Mouse (Mus musculus) spleen, adult 2 months (tissue): Measurements from ENCODE around the gene Tbck. TPM values are rescaled to one million over a fixed set of nuclear protein-coding genes. Genes with fewer than 3 reads are reported as not detected.

Experiments
- DNase-seq, 2 experiments: peaks; one replicate each; pipeline versions ENCODE4 v3.0.0 to v3.0.0-alpha.2; 2012 to 2021; ENCODE audit warnings: low spot score in 2 of 2, low read depth in 1 of 2
- H3K27ac ChIP-seq: fragments of 200-500 bp; 2 replicates; pipeline ENCODE4 v1.5.1; 2012; ENCODE audit warnings: low read length, inconsistent platforms; ENCODE audit not compliant: insufficient read depth
- H3K27me3 ChIP-seq: fragments of 200-500 bp; 2 replicates; pipeline ENCODE4 v1.6.1; 2012; ENCODE audit warnings: mild to moderate bottlenecking, moderate library complexity, low read length, inconsistent platforms; ENCODE audit not compliant: control insufficient read depth, insufficient read depth
- H3K36me3 ChIP-seq: fragments of 200-500 bp; 2 replicates; pipeline ENCODE4 v1.6.1; 2012; ENCODE audit warnings: mild to moderate bottlenecking, low read length, inconsistent platforms; ENCODE audit not compliant: control insufficient read depth, insufficient read depth
- H3K4me1 ChIP-seq: fragments of 200-500 bp; 2 replicates; pipeline ENCODE4 v1.6.1; 2011; ENCODE audit warnings: inconsistent platforms; ENCODE audit not compliant: control insufficient read depth, insufficient read depth, insufficient read length
- H3K4me3 ChIP-seq: fragments of 200-500 bp; 2 replicates; pipeline ENCODE4 v1.5.1; 2011; ENCODE audit warnings: mild to moderate bottlenecking, inconsistent platforms; ENCODE audit not compliant: insufficient read depth, insufficient read length; ENCODE audit errors: extremely low read depth
- CTCF ChIP-seq: fragments of 200-500 bp; IDR thresholded peaks from 2 replicates; pipeline ENCODE4 v1.5.1; 2011; ENCODE audit warnings: mild to moderate bottlenecking, inconsistent platforms; ENCODE audit not compliant: insufficient read depth, insufficient read length, insufficient replicate concordance; ENCODE audit errors: extremely low read depth
- POLR2A ChIP-seq: fragments of 200-500 bp; IDR thresholded peaks from 2 replicates; pipeline ENCODE4 v1.6.1; 2011; ENCODE audit warnings: low read depth, low read length, inconsistent platforms
- WGBS: fragments of 180-500 bp; shearing (Covaris S2); methylation state at CpG from one replicate; pipeline ENCODE4 v1.1.7; 2018; 5-methylcytosine and 5-hydroxymethylcytosine counted together
- polyA plus RNA-seq: library from polyadenylated mRNA; depleted of rRNA; stranded (reverse); fragments of >200 nt; gene quantifications from 2 replicates; pipeline ENCODE4 v1.2.3, GENCODE M21; 2012

Tbck gene
- polyA plus RNA-seq, 1 experiment: 2.8 TPM

GRCm38 (mm10) chr3:132653959-132654358, 30.0 kb upstream of the Tbck start:
- Histone ChIP-seq H3K4me1 (no peaks in the 10 kb centered on the region), H3K27me3 (no peaks in the 10 kb centered on the region), H3K4me3 (no peak overlapping the region), H3K36me3 (peaks cover 1% of the 10 kb centered on the region), H3K27ac (no peak overlapping the region)
- no peak for DNase-seq
- no peak for TF ChIP-seq CTCF
- 93% methylated on average over 7 of the region's 7 CpGs for WGBS

- Histone ChIP-seq H3K4me3 (no peak overlapping the region), H3K27ac (no peak overlapping the region), H3K27me3 (no peaks in the 10 kb centered on the region), H3K36me3 (peaks cover 7% of the 10 kb centered on the region), H3K4me1 (no peaks in the 10 kb centered on the region)
- no peak for DNase-seq
- TF ChIP-seq POLR2A (no peak), CTCF (no peak)
- whole genome bisulfite sequencing: 87% methylated on average over 2 of the region's 2 CpGs
Measured at GRCm38 (mm10) chr3:132655955-132656354, 28.0 kb upstream of the Tbck start.

GRCm38 (mm10) chr3:132677494-132677893, 6.5 kb upstream of the Tbck start:
- no peaks in the 10 kb centered on the region for H3K27me3 ChIP-seq
- 80% methylated on average over 2 of the region's 2 CpGs for WGBS
- no peak for DNase-seq
- H3K27ac ChIP-seq: no peak overlapping the region
- H3K36me3 ChIP-seq: peaks cover 9% of the 10 kb centered on the region
- H3K4me1 ChIP-seq: no peaks in the 10 kb centered on the region
- no peak overlapping the region for H3K4me3 ChIP-seq
- TF ChIP-seq CTCF: no peak
- no peak for TF ChIP-seq POLR2A

GRCm38 (mm10) chr3:132684231-132684928, 436 bp downstream of the Tbck start, which contains the start of gene Aimp1:
TSS of gene Aimp1 (minus strand) at chr3:132684370.
- Histone ChIP-seq H3K4me1 (peaks cover 2% of the 10 kb centered on the region; the same call in 1 of the 2 replicates), H3K36me3 (peaks cover 4% of the 10 kb centered on the region), H3K4me3 (peak within 1 kb of the TSS; percentile 74), H3K27ac (peak within 1 kb of the TSS; percentile 89), H3K27me3 (no peaks in the 10 kb centered on the region)
- no peak for TF ChIP-seq POLR2A
- no peak for TF ChIP-seq CTCF
- WGBS: 1% methylated on average over 27 of the region's 27 CpGs
- DNase-seq: no peak

GRCm38 (mm10) chr3:132701368-132701767, 17.4 kb downstream of the Tbck start:
- Histone ChIP-seq H3K4me3 (no peak overlapping the region), H3K36me3 (0 out of 2 replicates have a peak, but pooled peaks cover 1% of the 10 kb centered on the region), H3K4me1 (no peaks in the 10 kb centered on the region), H3K27ac (no peak overlapping the region), H3K27me3 (no peaks in the 10 kb centered on the region)
- no peak for DNase-seq
- TF ChIP-seq POLR2A (no peak), CTCF (no peak)
- WGBS: 77% methylated on average over 3 of the region's 3 CpGs

GRCm38 (mm10) chr3:132704216-132704615, 20.3 kb downstream of the Tbck start:
- no peaks in the 10 kb centered on the region for H3K4me1 ChIP-seq
- DNase-seq: no peak
- H3K36me3 ChIP-seq: peaks cover 1% of the 10 kb centered on the region; the same call in 1 of the 2 replicates
- TF ChIP-seq POLR2A (no peak), CTCF (no peak)
- H3K4me3 ChIP-seq: no peak overlapping the region
- H3K27me3 ChIP-seq: no peaks in the 10 kb centered on the region
- H3K27ac ChIP-seq: no peak overlapping the region
- WGBS: 88% methylated on average over 3 of the region's 3 CpGs

- Histone ChIP-seq H3K36me3 (peaks cover 1% of the 10 kb centered on the region; the same call in 1 of the 2 replicates), H3K27me3 (no peaks in the 10 kb centered on the region), H3K27ac (no peak overlapping the region), H3K4me3 (no peak overlapping the region), H3K4me1 (no peaks in the 10 kb centered on the region)
- whole genome bisulfite sequencing: 94% methylated on average over 4 of the region's 4 CpGs
- no peak for DNase-seq
- TF ChIP-seq POLR2A: no peak
Measured at GRCm38 (mm10) chr3:132706977-132707376, 23.0 kb downstream of the Tbck start.
